Mouse (Mus musculus) neutrophil, adult 5-6 weeks (primary cell): ENCODE measurements around the gene Ppp2r2c. TPM values are rescaled to one million over a fixed set of nuclear protein-coding genes. Genes with fewer than 3 reads are reported as not detected.
A peak's percentile ranks its signal among the peaks of the same experiment; 100 is the strongest.

Experiments used
- ATAC-seq: fragments of 151-379, 151-347 bp; 2 replicates; pipeline ENCODE4 v1.8.0; 2017; ENCODE audit warnings: mild to moderate bottlenecking, moderate TSS enrichment; ENCODE audit not compliant: insufficient number of reproducible peaks, poor library complexity, low FRiP score, severe bottlenecking; ENCODE audit errors: extremely low read depth
- total RNA-seq: library from RNA; stranded (forward); fragments of 200-1000 nt; gene quantifications from 2 replicates; pipeline ENCODE4 v1.2.3, GENCODE M21; 2017

Ppp2r2c gene
- total RNA-seq, 1 experiment from 2014 or later, result not detected

DNA sequence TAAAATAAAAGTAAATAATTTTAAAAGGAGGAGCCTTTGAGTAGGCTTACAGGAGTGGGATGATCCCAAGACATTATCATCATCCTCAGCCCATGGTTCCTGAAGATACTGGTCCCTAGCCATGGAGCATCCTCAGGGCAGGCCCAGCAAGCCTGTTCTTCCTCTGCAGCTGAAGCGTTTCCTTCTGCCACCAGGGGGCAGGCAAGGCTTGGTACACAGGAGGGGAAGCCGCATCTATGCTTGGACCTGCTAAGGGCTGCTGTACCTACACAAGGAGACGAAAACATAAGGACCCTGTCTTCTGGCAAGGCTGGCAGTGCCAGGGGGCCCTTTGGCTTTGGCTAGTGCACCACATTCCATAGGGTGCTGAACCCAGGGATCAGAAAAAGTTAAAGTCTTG, 80.5 kb downstream of the Ppp2r2c start:
- peak; percentile 41 for ATAC-seq

DNA sequence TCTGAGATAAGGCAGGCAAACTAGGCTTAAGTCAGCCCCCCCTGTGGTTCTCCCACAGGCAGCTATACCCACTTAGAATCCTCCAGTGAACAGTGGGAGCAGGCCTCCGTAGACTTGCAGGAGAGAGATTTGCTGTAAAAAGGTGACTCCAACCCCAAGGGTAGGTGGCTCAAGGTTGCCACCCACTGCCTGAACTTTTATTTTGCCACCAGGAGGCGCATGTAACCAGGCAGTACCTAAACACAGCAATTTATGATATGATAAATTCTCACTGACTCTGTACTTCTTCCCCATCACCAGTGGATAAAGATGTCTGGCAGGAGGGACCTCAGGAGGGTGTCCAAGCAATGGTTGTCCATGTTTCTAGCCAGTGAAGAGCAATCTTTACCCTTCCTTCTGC, 82.6 kb downstream of the Ppp2r2c start:
- ATAC-seq, result no peak

DNA sequence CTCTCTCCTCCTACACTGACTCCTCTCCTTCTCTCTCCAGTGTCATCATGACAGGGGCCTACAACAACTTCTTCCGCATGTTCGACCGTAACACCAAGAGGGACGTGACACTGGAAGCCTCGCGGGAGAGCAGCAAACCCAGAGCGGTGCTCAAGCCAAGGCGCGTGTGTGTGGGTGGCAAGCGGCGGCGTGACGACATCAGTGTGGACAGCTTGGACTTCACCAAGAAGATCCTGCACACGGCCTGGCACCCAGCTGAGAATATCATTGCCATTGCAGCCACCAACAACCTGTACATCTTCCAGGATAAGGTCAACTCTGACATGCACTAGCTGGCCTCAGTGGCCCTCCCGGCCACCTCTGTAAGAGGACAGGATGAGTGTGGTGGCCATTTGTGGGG, 84.0 kb downstream of the Ppp2r2c start:
- ATAC-seq, result no peak

DNA sequence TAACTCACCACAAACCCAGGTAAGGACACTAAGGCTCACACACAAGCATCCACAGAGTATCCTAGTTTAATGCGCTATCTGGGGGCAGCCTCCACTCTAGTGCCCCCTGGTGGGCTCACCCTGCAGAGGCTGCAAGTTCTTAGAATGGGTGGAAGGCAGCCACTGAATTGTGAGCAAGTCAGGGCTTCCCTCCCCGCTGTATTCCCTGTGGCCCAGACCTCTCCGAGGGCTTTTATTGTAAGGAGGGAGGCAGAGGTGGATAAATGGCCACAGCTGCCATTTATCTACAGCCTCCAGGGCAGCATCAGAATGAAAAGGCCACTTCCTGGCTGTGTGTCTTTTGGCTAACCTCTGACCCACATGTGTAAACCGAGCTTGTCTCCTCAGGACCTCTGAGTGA, 87.1 kb downstream of the Ppp2r2c start:
- no peak for ATAC-seq

DNA sequence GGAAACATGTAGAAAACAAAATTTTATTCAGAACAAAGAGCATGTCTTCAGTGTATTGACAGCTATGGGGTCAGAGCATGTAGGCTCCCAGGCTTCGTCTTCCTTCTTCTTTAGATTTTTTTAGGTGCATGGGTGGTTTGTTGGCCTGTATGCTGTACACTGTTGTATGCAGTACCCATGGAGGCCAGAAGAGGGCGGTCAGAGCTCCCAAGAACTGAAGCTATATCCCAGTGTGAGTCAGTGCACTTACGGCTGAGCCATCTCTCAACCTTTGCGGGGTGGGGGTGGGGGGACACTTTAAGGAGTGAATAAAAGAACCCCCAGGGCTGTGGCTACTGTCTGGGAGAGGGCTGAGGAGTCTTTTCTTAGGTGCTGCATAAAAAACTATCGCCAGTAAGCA, 90.5 kb downstream of the Ppp2r2c start:
- ATAC-seq, result 0 out of 2 replicates have a peak, but pooled peaks have one; percentile 44

DNA sequence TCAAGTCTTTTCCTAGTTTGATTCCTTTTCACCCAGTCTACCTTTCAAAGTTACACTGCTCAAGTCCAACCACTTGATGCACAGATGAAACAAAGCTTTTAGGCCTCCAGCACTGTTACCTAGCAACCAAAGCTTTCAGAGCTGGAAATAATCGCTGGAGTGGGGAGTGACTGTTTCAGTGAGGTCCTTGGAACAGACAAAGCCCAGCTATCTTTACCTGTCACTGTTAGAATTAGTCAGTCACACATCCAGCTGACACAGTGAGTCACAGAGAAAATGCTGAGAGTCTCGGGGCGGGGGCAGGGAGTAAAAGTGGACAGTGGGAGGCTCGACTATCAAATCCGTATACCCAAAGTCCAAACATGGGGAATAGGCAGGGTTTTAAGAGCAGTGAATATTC, 92.2 kb downstream of the Ppp2r2c start:
- no peak for ATAC-seq

DNA sequence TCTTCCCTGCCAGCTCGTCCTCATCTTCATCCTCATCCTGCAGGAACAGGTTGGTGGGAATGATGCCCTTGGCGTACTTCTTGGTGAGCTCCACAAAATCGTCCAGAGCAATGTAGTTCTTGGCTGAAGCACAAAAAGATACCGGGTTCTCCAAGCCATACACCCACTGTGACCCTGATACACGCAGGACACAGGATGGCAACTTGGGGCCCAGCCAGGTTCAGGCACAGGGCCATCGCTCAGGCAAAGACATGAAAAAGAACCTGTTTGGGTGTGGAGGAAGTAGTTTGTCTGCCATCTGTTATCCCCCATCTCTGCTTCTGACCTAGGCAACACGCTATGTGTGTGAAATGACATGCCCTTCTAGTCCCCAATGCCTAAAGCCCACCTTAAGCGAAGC, 103.3 kb downstream of the Ppp2r2c start:
- ATAC-seq, result no peak

DNA sequence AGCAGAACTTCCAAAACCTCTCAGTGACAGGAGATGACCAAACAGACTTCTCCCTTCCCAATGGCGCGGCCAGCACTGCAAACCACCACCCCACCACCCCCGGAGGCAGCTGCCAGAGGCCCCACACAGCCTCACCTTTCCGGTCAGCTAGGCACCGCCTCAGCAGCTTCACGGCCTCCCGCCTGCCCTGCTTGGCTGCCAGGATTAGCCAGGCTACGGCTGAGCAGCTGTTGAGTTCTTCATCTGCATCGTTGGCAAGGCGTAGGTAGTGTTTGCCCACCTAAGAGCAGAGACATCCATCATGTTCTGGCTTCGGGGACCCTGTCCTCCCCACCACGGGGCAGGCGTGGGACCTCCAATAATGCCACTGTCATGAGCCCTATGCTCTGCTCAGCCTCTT, 107.0 kb downstream of the Ppp2r2c start:
- ATAC-seq, result no peak

DNA sequence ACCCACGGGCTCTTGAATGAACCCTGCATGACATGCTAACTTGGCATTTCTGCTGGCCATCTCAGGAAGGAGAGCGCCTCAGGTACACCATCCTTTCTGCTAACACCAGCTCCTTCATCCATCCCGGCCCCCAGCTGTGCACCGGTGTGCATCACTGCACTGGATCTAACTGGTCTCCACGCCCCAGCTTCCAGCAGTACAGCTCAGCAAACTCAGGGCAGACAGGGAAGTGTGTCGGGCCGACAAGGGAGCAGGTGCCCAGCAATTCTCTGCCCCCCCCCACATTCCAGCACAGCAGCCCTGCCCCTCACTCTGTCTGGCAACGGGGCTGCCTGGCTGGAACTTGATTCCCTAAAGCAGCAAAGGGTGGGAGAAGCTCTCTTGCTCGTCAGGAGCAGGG, 109.5 kb downstream of the Ppp2r2c start:
- no peak for ATAC-seq

DNA sequence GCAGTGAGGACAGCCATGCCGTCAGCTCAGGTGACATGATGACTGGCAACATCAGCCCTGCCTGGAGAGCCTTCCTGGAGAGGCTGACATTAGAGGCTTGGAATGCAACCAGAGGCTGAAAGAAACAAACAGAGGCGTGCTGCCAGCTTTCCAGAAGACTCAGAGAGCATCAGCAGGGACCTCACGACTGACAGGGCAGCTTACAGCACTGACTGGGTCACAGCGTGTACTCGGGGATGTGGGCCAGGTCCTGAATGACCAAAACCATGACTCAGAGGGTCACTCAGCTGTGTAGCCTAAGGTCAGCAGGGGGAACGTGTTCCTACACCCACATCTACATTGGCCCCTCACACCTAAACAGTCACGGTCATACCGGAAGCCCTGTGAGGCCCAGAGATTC, 110.7 kb downstream of the Ppp2r2c start:
- ATAC-seq, result no peak

DNA sequence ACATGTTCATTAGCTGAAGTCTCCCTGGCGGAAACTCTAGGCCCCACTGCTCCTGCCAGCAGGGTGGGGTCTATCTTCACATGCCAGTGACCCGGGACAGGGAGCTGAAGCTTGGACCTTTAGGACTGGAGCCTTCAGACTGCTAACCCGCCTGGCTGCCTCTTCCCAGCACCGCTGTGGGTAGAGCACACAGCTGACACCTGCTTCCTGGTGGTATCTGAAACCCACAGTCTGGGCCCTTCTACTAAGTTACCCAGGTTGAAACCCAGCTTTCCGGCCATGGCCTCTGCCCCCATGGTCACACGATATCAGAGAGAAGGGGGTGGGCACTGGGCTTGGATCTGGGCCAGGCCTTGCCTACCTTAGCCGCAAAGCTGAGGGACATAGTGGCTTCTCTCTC, 111.3 kb downstream of the Ppp2r2c start:
- no peak for ATAC-seq

DNA sequence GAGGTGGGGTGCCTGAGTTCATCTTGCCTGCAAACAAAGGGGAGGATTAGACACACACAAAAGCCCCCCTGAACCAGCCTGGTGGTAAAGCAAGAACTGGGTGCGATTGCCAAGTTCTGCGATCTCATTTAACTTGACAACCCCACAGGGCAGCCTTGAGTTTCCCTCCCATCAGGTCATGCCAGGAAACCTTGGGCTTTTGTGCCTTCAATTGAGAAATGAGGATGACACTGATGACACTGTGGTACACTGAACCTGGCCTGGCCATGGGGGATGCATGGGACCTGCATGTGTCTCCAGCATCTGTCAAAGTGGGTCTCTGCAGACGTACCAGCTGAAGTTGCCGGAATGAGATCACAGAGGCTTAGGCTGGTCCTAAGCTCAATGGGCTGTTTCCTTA, 114.0 kb downstream of the Ppp2r2c start:
- no peak for ATAC-seq

DNA sequence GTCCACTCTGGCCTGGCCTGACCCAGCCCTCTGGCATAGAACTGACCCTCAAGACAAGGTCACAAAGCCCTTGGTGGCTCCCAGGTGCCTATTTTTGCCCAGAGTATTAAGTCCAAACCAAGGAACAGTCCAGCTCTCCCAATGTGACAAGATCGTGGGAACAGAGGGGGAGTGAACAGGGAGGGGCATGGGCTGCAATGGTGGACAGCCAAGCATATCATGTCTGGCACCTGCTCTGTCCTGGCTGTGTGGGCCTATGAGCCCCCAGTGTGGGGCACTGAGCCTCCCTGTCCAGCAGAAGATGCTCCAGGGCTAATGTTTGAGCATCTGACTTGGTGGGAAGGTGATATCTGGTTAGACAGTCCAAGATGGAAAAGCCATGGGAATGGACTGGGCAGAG, 118.3 kb downstream of the Ppp2r2c start:
- ATAC-seq, result no peak

DNA sequence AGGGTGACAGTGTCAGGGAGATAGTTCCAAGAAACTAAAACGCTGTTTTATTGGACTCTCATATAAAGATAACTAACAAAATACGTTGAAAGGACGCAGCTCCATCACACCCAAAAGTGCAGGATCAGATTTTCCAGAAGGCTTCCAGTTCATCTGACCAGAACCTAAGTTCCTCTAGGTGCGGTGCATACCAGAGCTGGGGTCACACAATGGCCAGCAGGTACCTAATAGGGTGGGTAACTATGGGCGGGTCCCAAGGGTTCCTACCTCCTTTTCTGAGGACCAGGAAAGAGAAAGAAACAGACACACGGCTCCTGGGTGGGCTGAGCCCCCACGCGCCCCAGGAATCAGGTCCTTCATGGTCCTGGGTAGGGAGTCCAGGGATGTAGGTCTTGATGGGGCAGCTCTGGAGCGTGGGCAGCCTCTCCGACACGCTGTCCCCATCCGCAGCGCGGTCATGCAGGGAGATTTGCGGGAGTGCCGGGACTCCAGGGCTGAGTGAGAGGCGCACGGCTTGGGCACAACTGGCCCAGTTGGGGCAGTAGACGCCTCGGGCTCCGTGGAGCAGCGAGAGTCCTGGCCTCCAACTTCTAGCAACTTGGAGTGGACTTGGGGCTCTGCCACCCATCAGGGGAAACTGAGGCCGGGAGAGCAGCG, 119.9 kb downstream of the Ppp2r2c start:
- ATAC-seq, result no peak

DNA sequence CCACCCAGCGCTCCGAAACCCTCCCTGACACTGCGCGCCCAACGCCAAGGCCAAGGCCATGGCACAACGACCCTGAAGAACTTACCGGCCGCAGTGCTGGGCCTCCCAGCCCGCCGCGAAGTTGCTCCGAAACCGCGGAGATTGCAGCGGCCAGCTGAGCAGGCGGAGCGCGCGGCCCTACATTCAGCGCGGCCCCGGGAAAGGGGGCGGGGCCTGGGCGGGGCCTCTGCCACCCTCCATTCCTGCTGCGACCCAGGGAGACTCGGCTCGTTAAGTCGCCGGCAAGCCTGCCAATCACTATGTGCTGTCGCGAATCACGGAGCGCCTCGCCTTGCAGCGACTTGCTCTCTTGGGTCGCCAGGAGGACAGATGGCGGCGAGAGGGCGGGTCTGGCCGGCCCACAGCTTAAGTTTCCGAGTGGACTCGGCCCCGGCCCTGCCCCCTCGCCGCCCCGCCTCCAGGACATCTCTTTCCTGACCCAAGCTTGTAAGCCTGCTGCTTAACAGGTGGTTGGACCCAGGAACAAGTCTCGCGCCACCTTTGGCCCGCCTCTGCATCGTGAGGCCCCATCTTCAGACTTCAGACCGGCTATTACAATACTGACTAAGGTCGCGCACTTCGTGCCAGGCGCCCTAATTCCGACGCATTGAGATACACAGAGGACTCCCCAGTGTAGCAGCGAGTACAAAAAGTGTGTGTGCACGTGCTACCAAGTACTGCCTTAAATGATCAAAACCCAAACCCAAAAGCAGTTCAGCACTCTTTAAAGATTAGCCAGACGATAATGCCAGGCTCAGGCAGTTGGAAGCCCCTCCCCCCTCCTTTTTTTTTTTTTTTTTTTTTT, 120.7 kb downstream of the Ppp2r2c start, which contains the start of gene Wfs1:
TSS of gene Wfs1 (minus strand) at position 425 of the 844 bp plus-strand sequence.
- peak; percentile 94 for ATAC-seq

DNA sequence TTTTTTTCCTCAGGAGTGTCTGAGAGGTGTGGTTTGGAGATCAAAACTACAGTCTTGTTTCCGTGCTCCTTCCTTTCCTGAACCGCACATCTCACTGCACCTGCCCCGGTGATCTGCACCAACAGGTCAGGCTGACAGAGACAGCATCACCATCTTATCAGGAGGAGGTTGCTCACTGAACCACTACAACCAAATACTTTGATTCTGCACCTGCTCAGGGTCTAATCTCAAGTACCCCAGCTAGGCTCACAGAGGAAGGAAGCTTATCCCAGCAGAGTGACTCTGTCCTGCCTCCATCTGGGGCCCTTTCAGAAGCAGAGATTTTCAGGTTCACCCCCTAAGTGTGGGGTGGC, 121.3 kb downstream of the Ppp2r2c start:
- no peak for ATAC-seq

DNA sequence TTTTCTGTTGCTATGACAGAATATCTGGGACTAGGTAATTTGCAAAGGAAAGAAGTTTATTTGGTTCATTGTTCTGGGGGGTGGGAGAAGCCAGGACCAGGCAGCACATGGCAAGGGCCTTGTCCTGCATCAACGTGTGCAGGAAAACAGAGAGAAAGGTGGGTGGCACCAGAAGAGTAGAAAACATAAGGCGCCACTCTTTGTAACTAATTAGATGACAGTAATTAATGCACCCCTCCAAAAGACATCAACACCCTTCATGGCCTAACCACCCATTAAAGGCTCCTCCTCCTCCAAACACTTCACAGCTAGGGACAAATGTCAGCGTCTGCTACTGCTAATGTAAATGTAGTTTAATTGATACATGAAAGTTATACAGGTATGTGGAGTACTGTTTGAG, 121.9 kb downstream of the Ppp2r2c start:
- ATAC-seq, result no peak

DNA sequence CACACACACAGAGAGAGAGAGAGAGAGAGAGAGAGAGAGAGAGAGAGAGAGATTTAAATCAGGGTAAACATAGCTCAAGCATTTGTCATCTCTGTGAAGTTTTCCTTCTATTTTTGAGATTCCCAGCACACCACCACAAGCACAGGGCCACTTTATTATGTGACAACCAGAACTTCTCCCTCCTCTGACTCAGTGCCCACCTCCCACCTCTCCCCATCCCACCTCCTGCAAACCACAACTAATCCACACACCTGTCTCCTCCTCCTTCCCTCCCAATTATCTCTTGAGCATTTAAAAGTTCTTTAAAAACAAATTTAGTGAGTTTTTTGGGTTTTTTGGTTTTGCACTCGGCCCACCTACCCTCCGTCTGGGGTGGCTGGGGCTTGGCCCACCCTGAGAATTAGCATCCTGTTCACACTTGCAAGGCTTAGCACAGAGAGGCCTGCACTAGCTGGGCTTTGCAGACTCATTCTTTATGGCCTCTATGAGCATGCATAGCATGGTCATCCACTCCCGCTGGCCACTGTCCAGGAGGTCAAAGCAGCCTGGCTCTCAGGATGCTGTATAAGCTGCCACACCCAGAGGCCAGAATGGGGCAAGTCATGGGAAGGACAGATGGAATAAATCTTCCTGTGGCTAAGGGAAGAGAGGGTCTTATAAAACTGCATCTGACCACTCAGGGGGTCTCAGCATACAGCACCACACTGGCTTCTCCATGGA, 122.5 kb downstream of the Ppp2r2c start:
- no peak for ATAC-seq

DNA sequence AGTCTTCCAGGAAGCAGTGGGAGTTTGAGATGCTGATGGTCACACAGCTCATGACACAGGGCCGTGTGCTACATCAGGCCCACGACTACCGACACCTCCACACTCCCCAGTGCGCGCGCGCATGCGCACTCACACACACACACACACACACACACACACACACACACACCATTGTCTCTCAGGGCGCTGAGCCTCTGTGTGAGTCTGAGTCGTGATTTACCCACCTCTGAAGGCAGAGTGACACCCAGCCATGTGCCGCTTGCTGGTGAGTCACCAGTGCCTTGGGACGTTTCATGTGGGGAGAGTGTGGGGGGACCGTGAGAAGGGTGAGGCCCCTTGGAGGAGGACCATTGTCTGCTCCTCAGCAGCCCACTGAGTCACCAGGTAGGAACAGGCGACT, 128.1 kb downstream of the Ppp2r2c start:
- ATAC-seq, result 0 out of 2 replicates have a peak, but pooled peaks have one; percentile 10

DNA sequence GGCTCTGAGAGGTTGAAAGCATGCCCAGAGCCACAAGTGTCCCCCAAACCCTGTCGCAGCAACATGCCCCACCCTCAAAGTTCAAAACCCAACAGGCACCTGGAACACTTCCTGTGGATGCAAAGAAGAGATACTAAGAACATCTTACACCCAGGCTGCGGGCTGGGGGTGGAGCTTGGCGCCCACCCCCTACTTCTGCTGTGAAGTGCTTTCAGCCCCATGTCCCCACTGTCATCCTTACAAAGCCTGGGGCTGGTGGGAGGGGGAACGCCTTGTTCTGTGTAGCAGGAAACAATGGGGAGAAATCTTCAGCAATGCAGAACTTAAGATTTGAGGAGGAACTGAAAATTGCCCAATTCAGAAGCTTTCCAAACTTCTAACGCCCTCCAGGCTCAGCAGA, 129.7 kb downstream of the Ppp2r2c start:
- no peak for ATAC-seq
